Mouse (Mus musculus): ENCODE results near the gene Hoxc9. TPM values are rescaled to one million over a fixed set of nuclear protein-coding genes. Genes with fewer than 3 reads are reported as not detected.

The Hoxc9 gene
- polyA plus RNA-seq, 1 experiment, result not detected

DNA sequence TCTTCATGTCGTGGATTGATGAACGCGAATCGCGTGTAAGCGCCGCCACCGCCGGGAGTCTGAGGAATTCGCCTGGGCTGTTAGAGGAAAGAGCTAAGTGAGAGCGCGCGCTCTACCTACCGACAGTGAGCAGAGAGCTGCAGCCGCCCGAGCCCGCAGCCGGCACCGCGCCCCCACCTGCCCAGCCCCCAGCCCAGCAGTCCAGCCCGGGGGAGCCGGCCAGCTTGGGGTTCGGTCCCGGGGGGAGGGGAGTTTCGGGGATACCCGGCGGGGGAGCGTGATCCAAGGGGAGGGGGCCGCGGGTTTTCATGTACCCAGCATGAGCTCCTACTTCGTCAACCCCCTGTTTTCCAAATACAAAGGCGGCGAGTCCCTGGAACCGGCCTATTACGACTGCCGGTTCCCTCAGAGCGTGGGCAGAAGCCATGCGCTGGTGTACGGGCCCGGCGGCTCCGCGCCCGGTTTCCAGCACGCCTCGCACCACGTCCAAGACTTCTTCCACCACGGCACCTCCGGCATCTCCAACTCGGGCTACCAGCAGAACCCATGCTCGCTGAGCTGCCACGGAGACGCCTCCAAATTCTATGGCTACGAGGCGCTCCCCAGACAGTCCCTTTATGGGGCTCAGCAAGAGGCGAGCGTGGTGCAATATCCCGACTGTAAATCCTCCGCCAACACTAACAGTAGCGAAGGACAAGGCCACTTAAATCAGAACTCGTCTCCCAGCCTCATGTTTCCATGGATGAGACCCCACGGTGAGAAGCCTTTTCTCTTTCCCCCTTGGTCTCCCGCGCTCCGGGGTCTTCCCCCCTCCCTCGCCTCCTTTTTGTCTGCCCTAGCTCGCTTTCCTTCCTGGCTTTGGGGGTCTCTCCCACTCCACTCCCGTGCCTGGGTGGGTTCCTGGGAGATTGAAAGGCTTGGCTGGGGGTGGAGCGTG is 14.5 kb downstream of the Hoxc9 start, which contains the start of gene Hoxc8:
TSS of gene Hoxc8 (plus strand) at position 147 of the 937 bp plus-strand sequence.
- no peak within 1 kb of the TSS for H3K4me3 ChIP-seq (ENCODE audit: insufficient read depth, low read depth, low read length)
- no peak within 1 kb of the TSS for H3K27ac ChIP-seq (ENCODE audit: insufficient read depth, low read depth, low read length)
- TF ChIP-seq CTCF (IDR thresholded peaks at IDR 0.05; ENCODE audit: insufficient read depth, low read depth, low read length), result no peak
- no peak for TF ChIP-seq POLR2A (IDR thresholded peaks at IDR 0.05; ENCODE audit: insufficient read depth, low read depth, low read length)
- WGBS, result 2% methylated on average over 69 of the region's 69 CpGs
- H3K4me1 ChIP-seq (ENCODE audit: control insufficient read depth, insufficient read depth, low read length), result 0 out of 2 replicates have a peak, but pooled peaks cover 2% of the 10 kb centered on the region

DNA sequence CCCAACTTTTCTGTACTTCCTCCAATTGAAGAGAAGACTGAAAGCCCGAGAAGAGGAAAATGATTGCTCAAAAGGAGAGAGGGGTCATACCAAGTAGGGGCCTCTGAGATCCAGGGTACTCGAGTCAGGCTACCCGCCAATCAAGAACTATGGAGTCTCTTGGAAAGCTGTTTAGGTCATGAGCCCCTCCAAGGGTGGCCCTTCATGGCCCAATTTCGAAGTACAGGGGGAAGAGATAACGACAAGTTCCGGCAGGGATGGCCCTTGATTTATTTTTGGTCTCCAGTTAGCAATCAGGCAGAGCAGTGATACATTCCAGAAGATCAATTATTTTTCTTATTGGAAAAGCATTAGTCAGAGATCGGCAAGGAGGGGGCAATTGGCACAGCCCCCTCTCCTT is 15.5 kb downstream of the Hoxc9 start:
- 0 out of 2 replicates have a peak, but pooled peaks cover 2% of the 10 kb centered on the region for H3K4me1 ChIP-seq (ENCODE audit: control insufficient read depth, insufficient read depth, low read length)
- WGBS, result 6% methylated on average over 7 of the region's 7 CpGs
- H3K4me3 ChIP-seq (ENCODE audit: insufficient read depth, low read depth, low read length), result no peak overlapping the region
- no peak for TF ChIP-seq CTCF (IDR thresholded peaks at IDR 0.05; ENCODE audit: insufficient read depth, low read depth, low read length)
- no peak for TF ChIP-seq POLR2A (IDR thresholded peaks at IDR 0.05; ENCODE audit: insufficient read depth, low read depth, low read length)
- no peak overlapping the region for H3K27ac ChIP-seq (ENCODE audit: insufficient read depth, low read depth, low read length)

DNA sequence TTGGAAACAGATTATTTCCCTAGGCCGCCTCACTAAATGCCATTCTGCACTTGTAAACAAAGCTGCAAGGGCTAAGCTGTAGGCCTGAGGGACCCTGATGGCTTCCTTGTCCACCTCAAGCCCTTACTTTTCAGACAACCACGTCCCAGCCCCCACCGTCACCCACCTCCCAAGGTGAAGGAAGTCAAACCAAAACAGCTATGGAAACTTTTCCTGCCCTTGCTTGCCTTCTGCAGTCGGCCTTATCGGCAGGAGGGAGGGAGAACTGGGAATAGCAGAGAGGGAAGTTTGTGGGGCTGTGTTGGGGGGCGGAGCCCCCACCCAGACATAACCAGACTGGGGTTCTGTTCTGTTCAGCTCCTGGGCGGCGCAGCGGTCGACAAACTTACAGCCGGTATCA is 16.0 kb downstream of the Hoxc9 start:
- H3K27ac ChIP-seq (ENCODE audit: insufficient read depth, low read depth, low read length), result no peak overlapping the region
- 2% methylated on average over 11 of the region's 11 CpGs for WGBS
- 0 out of 2 replicates have a peak, but pooled peaks cover 2% of the 10 kb centered on the region for H3K4me1 ChIP-seq (ENCODE audit: control insufficient read depth, insufficient read depth, low read length)
- no peak for TF ChIP-seq POLR2A (IDR thresholded peaks at IDR 0.05; ENCODE audit: insufficient read depth, low read depth, low read length)
- H3K4me3 ChIP-seq (ENCODE audit: insufficient read depth, low read depth, low read length), result no peak overlapping the region

DNA sequence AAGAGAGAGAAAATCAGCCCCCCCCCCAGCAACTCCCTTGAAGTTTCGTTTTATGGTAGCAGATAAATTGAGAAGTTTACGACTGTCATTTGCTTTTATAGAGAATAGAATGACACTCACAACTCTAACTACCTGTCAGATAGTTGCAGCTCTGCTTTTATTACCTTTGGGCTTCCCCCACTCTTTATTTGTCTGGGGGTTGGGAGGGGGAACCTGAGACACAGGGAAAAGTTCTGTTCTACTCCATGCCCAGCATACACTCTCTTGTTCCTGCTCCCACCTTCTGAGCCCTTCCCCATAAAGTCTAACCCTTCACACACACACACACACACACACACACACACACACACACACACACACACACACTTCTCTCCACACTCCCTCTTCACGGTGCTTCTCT is 16.6 kb downstream of the Hoxc9 start:
- H3K4me1 ChIP-seq (ENCODE audit: control insufficient read depth, insufficient read depth, low read length), result 0 out of 2 replicates have a peak, but pooled peaks cover 2% of the 10 kb centered on the region
- no peak overlapping the region for H3K4me3 ChIP-seq (ENCODE audit: insufficient read depth, low read depth, low read length)
- TF ChIP-seq CTCF (IDR thresholded peaks at IDR 0.05; ENCODE audit: insufficient read depth, low read depth, low read length) (no peak), POLR2A (IDR thresholded peaks at IDR 0.05; ENCODE audit: insufficient read depth, low read depth, low read length) (no peak)
- H3K27ac ChIP-seq (ENCODE audit: insufficient read depth, low read depth, low read length), result no peak overlapping the region
- WGBS, result 1% methylated on average over 3 of the region's 3 CpGs

DNA sequence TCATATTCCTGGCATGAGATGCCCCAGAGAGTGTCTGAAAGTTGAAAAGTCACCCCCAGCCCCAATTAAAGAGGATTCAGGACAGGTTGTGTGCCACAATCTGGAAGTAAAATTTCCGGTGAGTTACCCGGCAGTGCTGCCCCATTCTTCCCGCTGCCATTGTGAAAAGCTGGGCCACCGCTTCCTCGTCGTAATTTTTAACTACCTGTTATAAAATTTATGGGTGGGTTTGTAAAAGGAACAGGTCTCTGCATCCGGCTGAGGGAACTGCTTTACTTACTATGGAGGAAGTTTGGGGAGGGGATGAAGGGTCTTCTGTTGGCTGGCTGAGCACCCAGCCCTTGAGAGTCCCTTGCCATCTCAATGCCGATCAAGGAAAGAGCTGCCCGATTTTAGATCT is 20.3 kb downstream of the Hoxc9 start:
- H3K27ac ChIP-seq (ENCODE audit: insufficient read depth, low read depth, low read length), result no peak overlapping the region
- H3K4me1 ChIP-seq (ENCODE audit: control insufficient read depth, insufficient read depth, low read length), result peaks cover 9% of the 10 kb centered on the region; the same call in 1 of the 2 replicates
- WGBS, result 1% methylated on average over 9 of the region's 9 CpGs
- no peak overlapping the region for H3K4me3 ChIP-seq (ENCODE audit: insufficient read depth, low read depth, low read length)
- no peak for TF ChIP-seq POLR2A (IDR thresholded peaks at IDR 0.05; ENCODE audit: insufficient read depth, low read depth, low read length)
- no peak for TF ChIP-seq CTCF (IDR thresholded peaks at IDR 0.05; ENCODE audit: insufficient read depth, low read depth, low read length)

DNA sequence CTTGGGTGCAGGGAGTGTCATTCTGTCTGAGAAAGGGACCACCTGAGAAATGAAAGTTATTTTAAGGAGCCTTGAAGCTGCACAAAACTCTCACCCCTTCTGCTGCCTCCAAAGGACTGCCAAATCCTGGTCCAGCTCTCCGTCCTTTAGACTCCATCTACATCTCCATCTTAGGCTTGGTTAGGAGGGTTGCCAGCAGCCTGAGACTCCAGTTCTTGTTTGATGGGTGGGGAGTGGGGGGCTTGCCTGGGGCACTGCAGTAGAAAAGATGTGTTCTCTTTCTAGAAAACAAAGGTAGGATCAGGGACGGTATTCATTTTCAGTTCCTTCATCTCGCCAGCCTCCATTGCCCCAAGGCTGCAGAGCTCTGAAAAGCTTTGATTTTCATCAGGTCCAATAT is 21.2 kb downstream of the Hoxc9 start:
- 8% methylated on average over 3 of the region's 3 CpGs for WGBS
- TF ChIP-seq POLR2A (IDR thresholded peaks at IDR 0.05; ENCODE audit: insufficient read depth, low read depth, low read length) (no peak), CTCF (IDR thresholded peaks at IDR 0.05; ENCODE audit: insufficient read depth, low read depth, low read length) (no peak)
- Histone ChIP-seq H3K4me1 (ENCODE audit: control insufficient read depth, insufficient read depth, low read length) (peaks cover 9% of the 10 kb centered on the region; the same call in 1 of the 2 replicates), H3K4me3 (ENCODE audit: insufficient read depth, low read depth, low read length) (no peak overlapping the region), H3K27ac (ENCODE audit: insufficient read depth, low read depth, low read length) (no peak overlapping the region)

DNA sequence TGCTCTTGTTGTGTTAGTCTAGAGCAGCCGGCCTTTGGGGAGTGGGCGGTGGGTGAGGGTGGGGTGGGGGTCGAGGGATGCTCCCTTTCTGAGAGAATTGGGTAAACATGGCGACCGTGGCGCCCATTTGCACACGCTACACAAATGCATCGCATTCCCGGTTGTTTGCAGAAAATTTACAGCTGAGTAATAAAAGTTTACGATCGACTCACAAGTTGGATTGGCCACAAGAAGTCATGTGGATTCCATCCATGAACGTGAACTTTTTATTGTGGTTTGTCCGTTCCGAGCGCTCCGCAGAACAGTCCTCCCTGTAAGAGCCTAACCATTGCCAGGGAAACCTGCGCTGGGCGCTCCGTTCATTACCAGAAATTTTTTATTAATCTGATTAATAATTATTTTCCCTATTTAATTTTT is 21.7 kb downstream of the Hoxc9 start, which contains the start of gene Hoxc6:
TSS of gene Hoxc6 (plus strand) at position 319 of the 417 bp plus-strand sequence.
- WGBS, result 5% methylated on average over 19 of the region's 19 CpGs
- TF ChIP-seq CTCF (IDR thresholded peaks at IDR 0.05; ENCODE audit: insufficient read depth, low read depth, low read length) (no peak), POLR2A (IDR thresholded peaks at IDR 0.05; ENCODE audit: insufficient read depth, low read depth, low read length) (no peak)
- no peak within 1 kb of the TSS for H3K4me3 ChIP-seq (ENCODE audit: insufficient read depth, low read depth, low read length)
- H3K4me1 ChIP-seq (ENCODE audit: control insufficient read depth, insufficient read depth, low read length), result peaks cover 9% of the 10 kb centered on the region; the same call in 1 of the 2 replicates
- H3K27ac ChIP-seq (ENCODE audit: insufficient read depth, low read depth, low read length), result no peak within 1 kb of the TSS

DNA sequence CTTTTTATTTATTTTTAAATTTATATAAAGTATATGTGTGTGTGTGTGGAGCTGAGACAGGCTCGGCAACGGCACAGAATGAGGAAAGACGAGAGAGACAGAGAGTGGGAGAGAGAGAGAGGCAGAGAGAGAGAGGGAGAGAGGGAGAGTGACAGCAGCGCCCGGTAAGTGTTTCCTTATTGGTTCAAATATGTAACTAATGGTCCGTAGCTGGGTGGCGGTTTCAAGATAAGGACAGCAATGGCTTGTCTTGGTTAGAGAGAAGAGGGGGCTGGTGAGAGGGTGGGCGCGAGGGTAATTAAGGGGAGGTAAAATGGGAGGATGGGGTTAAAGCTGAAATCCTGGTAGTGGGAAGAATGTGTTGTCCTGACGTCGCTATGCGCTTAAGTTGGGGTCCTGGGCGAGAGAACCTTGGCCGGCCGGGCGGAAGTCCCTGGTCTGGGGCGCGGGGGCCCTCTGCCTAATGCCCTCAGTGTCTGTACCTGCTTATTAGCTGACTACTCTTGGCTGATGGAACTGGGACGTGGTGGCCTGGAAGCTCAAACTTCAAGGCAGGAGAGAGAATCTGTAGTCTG is 22.5 kb downstream of the Hoxc9 start:
- WGBS, result 1% methylated on average over 19 of the region's 19 CpGs
- Histone ChIP-seq H3K4me1 (ENCODE audit: control insufficient read depth, insufficient read depth, low read length) (peaks cover 9% of the 10 kb centered on the region; the same call in 1 of the 2 replicates), H3K27ac (ENCODE audit: insufficient read depth, low read depth, low read length) (no peak overlapping the region)

More for the DNA sequence above, 22.5 kb downstream of the Hoxc9 start:
- no peak overlapping the region for H3K4me3 ChIP-seq (ENCODE audit: insufficient read depth, low read depth, low read length)
- TF ChIP-seq POLR2A (IDR thresholded peaks at IDR 0.05; ENCODE audit: insufficient read depth, low read depth, low read length) (no peak), CTCF (IDR thresholded peaks at IDR 0.05; ENCODE audit: insufficient read depth, low read depth, low read length) (no peak)
